In the genomic region with DNA sequence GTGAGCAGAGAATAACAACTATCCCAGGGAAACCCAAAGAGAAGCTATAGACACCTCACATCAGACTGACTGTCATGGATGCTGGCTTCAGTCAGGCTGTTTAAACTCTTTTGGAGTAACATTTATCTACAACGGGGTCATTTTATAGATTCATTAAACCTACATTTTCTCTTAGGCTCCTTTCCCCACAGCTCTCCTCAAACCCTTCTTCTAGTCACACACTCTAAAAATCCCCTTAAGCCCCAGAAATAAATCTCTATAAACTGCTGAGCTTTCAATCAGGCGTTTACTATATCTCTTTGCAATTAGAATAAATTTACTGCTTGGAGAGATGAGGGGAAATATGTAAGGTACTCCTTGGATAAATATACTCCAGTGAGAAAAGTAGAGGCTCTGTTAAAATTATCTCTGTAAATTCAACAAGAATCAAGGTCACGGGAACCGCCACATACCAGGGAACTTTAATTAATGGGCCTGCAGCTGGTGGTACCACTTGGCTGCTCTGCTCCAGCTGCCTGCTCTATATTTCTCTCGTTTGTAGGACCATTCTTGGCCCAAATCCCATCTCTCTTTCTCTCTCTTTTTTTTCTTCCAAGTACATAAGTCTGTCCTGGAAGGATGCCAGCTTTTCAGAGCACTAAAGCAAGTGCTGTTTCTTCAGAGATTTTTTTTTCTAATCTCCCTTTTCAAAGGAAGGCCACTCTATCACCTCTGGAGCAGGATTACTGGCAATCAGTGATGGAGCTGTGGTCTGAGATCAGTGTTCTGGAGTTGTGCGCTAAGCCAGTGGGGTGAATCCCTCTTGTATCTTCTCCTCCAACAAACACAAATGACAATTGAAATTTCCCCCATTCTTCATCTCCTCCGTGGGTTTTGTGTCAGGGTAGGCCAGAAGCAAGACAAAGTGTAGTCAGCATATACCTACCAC, we compare ENCODE assay signal across 13 mouse cellular contexts. TPM values are rescaled to one million over a fixed set of nuclear protein-coding genes. Genes with fewer than 3 reads are reported as not detected.
DNase-seq lines count a peak whose midpoint lies in the region; ATAC-seq and TF ChIP-seq lines count a peak whose summit lies in the region.
"Had no signal": no experiment of that assay in that cellular context is flagged by ENCODE, and none has a peak within 500 bp of the region (broad histone marks: within the 10 kb centered on the region; RNA-seq: fewer than 3 reads in every experiment).

No protein-coding gene starts in this region.

- ATAC-seq in intestine, embryonic 14.5 days (replicated peaks; ENCODE audit: low FRiP score, low TSS enrichment, low read depth): 0 out of 2 replicates have a peak, but pooled peaks have one; percentile 55
- no peak for ATAC-seq in intestine, postnatal 0 days
- ATAC-seq in midbrain, embryonic 12.5 days (ENCODE audit: low FRiP score, low read depth): 0 out of 2 replicates have a peak, but pooled peaks have one; percentile 72
- no peak for ATAC-seq in liver, embryonic 11.5 days (replicated peaks; ENCODE audit: low FRiP score)

- no peak overlapping the region for H3K4me3 ChIP-seq in intestine, embryonic 14.5 days (ENCODE audit: low read depth, low read length)
- H3K4me3 ChIP-seq in intestine, postnatal 0 days (ENCODE audit: low read depth, low read length): no peak overlapping the region
- no peak overlapping the region for H3K4me3 ChIP-seq in testis, adult 2 months (ENCODE audit: control insufficient read depth, low read depth, low read length)
- no peak overlapping the region for H3K4me3 ChIP-seq in midbrain, embryonic 12.5 days
- no peak overlapping the region for H3K4me3 ChIP-seq in liver, embryonic 11.5 days (ENCODE audit: low read depth, low read length)

- WGBS in intestine, embryonic 14.5 days: 19% methylated on average over 7 of the region's 7 CpGs
- 41% methylated on average over 7 of the region's 7 CpGs for WGBS in intestine, postnatal 0 days
- WGBS in midbrain, embryonic 12.5 days: 49% methylated on average over 7 of the region's 7 CpGs
- 48% methylated on average over 7 of the region's 7 CpGs for WGBS in liver, embryonic 11.5 days

- H3K4me2 ChIP-seq in intestine, embryonic 14.5 days (ENCODE audit: low read length): 0 out of 2 replicates have a peak overlapping the region, but pooled peaks have one; percentile 13
- no peak overlapping the region for H3K4me2 ChIP-seq in intestine, postnatal 0 days (replicated peaks; ENCODE audit: low read depth)
- H3K4me2 ChIP-seq in midbrain, embryonic 12.5 days (replicated peaks): no peak overlapping the region
- H3K4me2 ChIP-seq in liver, embryonic 11.5 days: no peak overlapping the region

- no peaks in the 10 kb centered on the region for H3K9me3 ChIP-seq in intestine, embryonic 14.5 days (ENCODE audit: control insufficient read depth, low read length)
- H3K9me3 ChIP-seq in intestine, postnatal 0 days (ENCODE audit: control insufficient read depth): no peaks in the 10 kb centered on the region
- H3K9me3 ChIP-seq in midbrain, embryonic 12.5 days: no peaks in the 10 kb centered on the region
- no peaks in the 10 kb centered on the region for H3K9me3 ChIP-seq in liver, embryonic 11.5 days (ENCODE audit: control insufficient read depth, low read length)

- peaks cover 13% of the 10 kb centered on the region for H3K4me1 ChIP-seq in intestine, embryonic 14.5 days (replicated peaks; ENCODE audit: control insufficient read depth, insufficient read depth, low read length)
- H3K4me1 ChIP-seq in intestine, postnatal 0 days (replicated peaks; ENCODE audit: control insufficient read depth, insufficient read depth, low read length): no peaks in the 10 kb centered on the region
- no peaks in the 10 kb centered on the region; the same call in none of the 2 replicates for H3K4me1 ChIP-seq in testis, adult 2 months (ENCODE audit: control insufficient read depth, insufficient read depth, low read length)
- peaks cover 19% of the 10 kb centered on the region for H3K4me1 ChIP-seq in midbrain, embryonic 12.5 days
- no peaks in the 10 kb centered on the region; the same call in 1 of the 2 replicates for H3K4me1 ChIP-seq in liver, embryonic 11.5 days (replicated peaks; ENCODE audit: control insufficient read depth, insufficient read depth, low read length)

- H3K27ac ChIP-seq in intestine, embryonic 14.5 days (ENCODE audit: low read depth): peak overlapping the region; percentile 43; the same call in 1 of the 2 replicates
- no peak overlapping the region for H3K27ac ChIP-seq in intestine, postnatal 0 days (ENCODE audit: low read depth, low read length)
- H3K27ac ChIP-seq in testis, adult 2 months (ENCODE audit: control insufficient read depth, insufficient read depth, low read depth, low read length): peak overlapping the region; percentile 55
- 0 out of 2 replicates have a peak overlapping the region, but pooled peaks have one; percentile 21 for H3K27ac ChIP-seq in midbrain, embryonic 12.5 days (replicated peaks)
- H3K27ac ChIP-seq in liver, embryonic 11.5 days (ENCODE audit: low read depth, low read length): no peak overlapping the region

- no peaks in the 10 kb centered on the region for H3K27me3 ChIP-seq in intestine, embryonic 14.5 days (replicated peaks; ENCODE audit: control insufficient read depth, insufficient read depth, low read length)
- no peaks in the 10 kb centered on the region for H3K27me3 ChIP-seq in intestine, postnatal 0 days (replicated peaks; ENCODE audit: control insufficient read depth, insufficient read depth, low read length)
- H3K27me3 ChIP-seq in testis, adult 2 months (ENCODE audit: control insufficient read depth, insufficient read depth, low read length): no peaks in the 10 kb centered on the region
- H3K27me3 ChIP-seq in midbrain, embryonic 12.5 days: 0 out of 2 replicates have a peak, but pooled peaks cover 6% of the 10 kb centered on the region
- no peaks in the 10 kb centered on the region for H3K27me3 ChIP-seq in liver, embryonic 11.5 days (replicated peaks; ENCODE audit: control insufficient read depth, insufficient read depth, low read length)

- TF ChIP-seq POLR2A in testis, adult 2 months (IDR thresholded peaks at IDR 0.05; ENCODE audit: control insufficient read depth, low read depth, low read length): no peak

- TF ChIP-seq CTCF in intestine, postnatal 0 days (IDR thresholded peaks at IDR 0.05; ENCODE audit: low read depth): no peak
- no peak for TF ChIP-seq CTCF in testis, adult 2 months (IDR thresholded peaks at IDR 0.05; ENCODE audit: control insufficient read depth, insufficient read depth, insufficient replicate concordance, low read depth, low read length)

- no peak for DNase-seq in intestine, embryonic 14.5 days (ENCODE audit: low spot score)
- DNase-seq in testis, postnatal 14 days (ENCODE audit: low spot score): no peak
- no peak for DNase-seq in gastrocnemius, adult 18-20 months (ENCODE audit: low spot score)
- no peak for DNase-seq in liver, embryonic 11.5 days (ENCODE audit: low spot score)
- DNase-seq in frontal cortex, postnatal 25 days (ENCODE audit: low spot score in 2 of 2): no peak
- DNase-seq: cerebellum, adult 2 months; gastrocnemius, postnatal 25 days; thymus, postnatal 25 days had no signal

- no peak overlapping the region for H3K9ac ChIP-seq in intestine, embryonic 14.5 days (ENCODE audit: low read length)
- H3K9ac ChIP-seq in intestine, postnatal 0 days (ENCODE audit: low read depth, low read length): no peak overlapping the region
- no peak overlapping the region for H3K9ac ChIP-seq in midbrain, embryonic 12.5 days (replicated peaks)
- no peak overlapping the region for H3K9ac ChIP-seq in liver, embryonic 11.5 days (ENCODE audit: low read depth, low read length)

- H3K36me3 ChIP-seq in intestine, embryonic 14.5 days (ENCODE audit: control insufficient read depth, insufficient read depth, low read length): no peaks in the 10 kb centered on the region
- H3K36me3 ChIP-seq in intestine, postnatal 0 days (ENCODE audit: control insufficient read depth, insufficient read depth): no peaks in the 10 kb centered on the region
- H3K36me3 ChIP-seq in testis, adult 2 months (ENCODE audit: control insufficient read depth, insufficient read depth, low read length): no peaks in the 10 kb centered on the region
- no peaks in the 10 kb centered on the region for H3K36me3 ChIP-seq in midbrain, embryonic 12.5 days
- H3K36me3 ChIP-seq in liver, embryonic 11.5 days (ENCODE audit: control insufficient read depth, insufficient read depth, low read length): no peaks in the 10 kb centered on the region

RNA-seq across cellular contexts. Expression of a gene that starts 2.0 kb away (rescaled TPM):
- polyA plus RNA-seq in intestine, embryonic 14.5 days (2014; fragmentation: Nextera tagmentation; extraction: Ambion mirVana): not detected in 2 replicates
- not detected in 2 replicates for polyA plus RNA-seq in intestine, postnatal 0 days (2015; fragmentation: Nextera tagmentation; extraction: Ambion mirVana)
- not detected in 2 replicates for polyA plus RNA-seq in testis, adult 2 months (2012; rRNA removed)
- not detected in 2 replicates for polyA plus RNA-seq in midbrain, embryonic 12.5 days (2016; fragmentation: Nextera tagmentation; extraction: Ambion mirVana)
- total RNA-seq in gastrocnemius, adult 18-20 months (2021): not detected
- not detected in 2 replicates for polyA plus RNA-seq in liver, embryonic 11.5 days (2014; fragmentation: Nextera tagmentation; extraction: Ambion mirVana)
- total RNA-seq: ES-E14; gastrocnemius, postnatal 25 days; left cerebral cortex, adult 8-10 months had no signal
- polyA plus RNA-seq: cerebellum, adult 2 months had no signal

RNA-seq across cellular contexts. Expression of a gene that starts 36.5 kb away (rescaled TPM):
- polyA plus RNA-seq in intestine, embryonic 14.5 days (2014; fragmentation: Nextera tagmentation; extraction: Ambion mirVana): 18.4 and 20.1 TPM in 2 replicates
- 3.9 TPM in 2 replicates for polyA plus RNA-seq in intestine, postnatal 0 days (2015; fragmentation: Nextera tagmentation; extraction: Ambion mirVana)
- polyA plus RNA-seq in testis, adult 2 months (2012; rRNA removed): 31.5 and 40.2 TPM in 2 replicates
- polyA plus RNA-seq in midbrain, embryonic 12.5 days (2016; fragmentation: Nextera tagmentation; extraction: Ambion mirVana): 0.11 and 0.12 TPM in 2 replicates
- total RNA-seq in gastrocnemius, adult 18-20 months (2021): under 1 TPM in 1 of 2 experiments, not detected in 1; 0.09 TPM
- 19.6 and 21.3 TPM in 2 replicates for polyA plus RNA-seq in liver, embryonic 11.5 days (2014; fragmentation: Nextera tagmentation; extraction: Ambion mirVana)
- polyA plus RNA-seq: cerebellum, adult 2 months had no signal

Comparison
In these comparisons a context has a peak if more than half of its experiments do, and no peak if none do; other contexts are left out.
1. ATAC-seq: peak in intestine, embryonic 14.5 days (single experiment) and midbrain, embryonic 12.5 days (single experiment); none in intestine, postnatal 0 days (single experiment) and liver, embryonic 11.5 days (single experiment).
2. H3K27ac ChIP-seq: peak in intestine, embryonic 14.5 days (single experiment), testis, adult 2 months (single experiment) and midbrain, embryonic 12.5 days (single experiment); none in intestine, postnatal 0 days (single experiment) and liver, embryonic 11.5 days (single experiment).